Mouse (Mus musculus) heart, embryonic 11.5 days (tissue): ENCODE data around the gene Coq4. TPM values are rescaled to one million over a fixed set of nuclear protein-coding genes. Genes with fewer than 3 reads are reported as not detected.
"Not testable (repeated sequence)": the region's sequence is repeated elsewhere in the genome, so short reads cannot be mapped to it uniquely, and the experiment has no call there.

Source experiments
- ATAC-seq: fragments of 200-750 bp; cut with Nextera tagmentation; replicated peaks from 2 replicates; pipeline ENCODE4 v1.8.0; 2017; ENCODE audit warnings: moderate library complexity; ENCODE audit not compliant: insufficient number of reproducible peaks, low FRiP score, low TSS enrichment
- H3K27ac ChIP-seq: fragments of 300-500 bp; sonication (generic); 2 replicates; pipeline ENCODE4 v1.5.1; 2014; ENCODE audit warnings: mild to moderate bottlenecking, low read depth, low read length
- H3K27me3 ChIP-seq: fragments of 300-500 bp; sonication (generic); 2 replicates; pipeline ENCODE4 v1.6.1; 2014; ENCODE audit warnings: mild to moderate bottlenecking, low read length, mixed read lengths; ENCODE audit not compliant: control insufficient read depth, insufficient read depth
- H3K36me3 ChIP-seq: fragments of 300-500 bp; sonication (generic); 2 replicates; pipeline ENCODE4 v1.6.1; 2014; ENCODE audit warnings: mild to moderate bottlenecking, low read length, moderate library complexity, mixed read lengths; ENCODE audit not compliant: control insufficient read depth, insufficient read depth
- H3K4me1 ChIP-seq: fragments of 300-500 bp; sonication (generic); 2 replicates; pipeline ENCODE4 v1.6.1; 2014; ENCODE audit warnings: low read length; ENCODE audit not compliant: control insufficient read depth, insufficient read depth
- H3K4me2 ChIP-seq: fragments of 300-500 bp; sonication (generic); 2 replicates; pipeline ENCODE4 v1.6.1; 2014; ENCODE audit warnings: mild to moderate bottlenecking, moderate library complexity
- H3K4me3 ChIP-seq: fragments of 300-500 bp; sonication (generic); 2 replicates; pipeline ENCODE4 v1.5.1; 2014; ENCODE audit warnings: low read depth, low read length
- H3K9ac ChIP-seq: fragments of 300-500 bp; sonication (generic); 2 replicates; pipeline ENCODE4 v1.6.1; 2014; ENCODE audit warnings: mild to moderate bottlenecking, low read depth, low read length, moderate library complexity
- H3K9me3 ChIP-seq: fragments of 300-500 bp; sonication (generic); replicated peaks from 2 replicates; pipeline ENCODE4 v1.6.1; 2016; ENCODE audit warnings: low read length; ENCODE audit not compliant: control insufficient read depth
- WGBS: fragments of 180-500 bp; shearing (Covaris S2); extraction: QIAGEN DNeasy Blood & Tissue Kit; methylation state at CpG from one replicate; pipeline ENCODE4 v1.1.7; 2014; ENCODE audit not compliant: insufficient replicate concordance; 5-methylcytosine and 5-hydroxymethylcytosine counted together
- polyA plus RNA-seq: library from polyadenylated mRNA; unstranded; fragments of >200 nt; fragmentation: Nextera tagmentation; extraction: Ambion mirVana; gene quantifications from 2 replicates; pipeline ENCODE4 v1.2.1, GENCODE M21; 2014

The Coq4 gene
- polyA plus RNA-seq, 1 experiment from 2014 or later, result 30.2 TPM

GRCm38 (mm10) chr2:29773323-29773722, 14.0 kb upstream of the Coq4 start:
- WGBS, result 62% methylated on average over 4 of the region's 4 CpGs
- H3K4me2 ChIP-seq, result no peak overlapping the region

GRCm38 (mm10) chr2:29781256-29781655, 6.0 kb upstream of the Coq4 start:
- WGBS, result 96% methylated on average over 2 of the region's 2 CpGs
- H3K4me3 ChIP-seq, H3K9me3 ChIP-seq, H3K27me3 ChIP-seq, H3K4me2 ChIP-seq, H3K4me1 ChIP-seq, H3K27ac ChIP-seq, ATAC-seq, H3K9ac ChIP-seq: not testable (repeated sequence)
- peaks cover 62% of the 10 kb centered on the region for H3K36me3 ChIP-seq

More at GRCm38 (mm10) chr2:29773323-29773722, 14.0 kb upstream of the Coq4 start:
- H3K27me3 ChIP-seq, result no peaks in the 10 kb centered on the region
- H3K4me3 ChIP-seq, result no peak overlapping the region
- peaks cover 17% of the 10 kb centered on the region for H3K36me3 ChIP-seq
- H3K9ac ChIP-seq, result no peak overlapping the region
- H3K27ac ChIP-seq, result no peak overlapping the region
- no peaks in the 10 kb centered on the region; the same call in 1 of the 2 replicates for H3K4me1 ChIP-seq
- H3K9me3 ChIP-seq, result no peaks in the 10 kb centered on the region
- no peak for ATAC-seq

GRCm38 (mm10) chr2:29784290-29784689, 3.0 kb upstream of the Coq4 start:
- peaks cover 6% of the 10 kb centered on the region; the same call in 1 of the 2 replicates for H3K9me3 ChIP-seq
- peaks cover 39% of the 10 kb centered on the region for H3K36me3 ChIP-seq
- H3K27me3 ChIP-seq, result no peaks in the 10 kb centered on the region
- H3K4me3 ChIP-seq, result no peak overlapping the region
- H3K9ac ChIP-seq, result no peak overlapping the region
- no peak for ATAC-seq
- 76% methylated on average over 4 of the region's 4 CpGs for WGBS
- H3K4me1 ChIP-seq, result peaks cover 14% of the 10 kb centered on the region
- no peak overlapping the region for H3K4me2 ChIP-seq
- H3K27ac ChIP-seq, result no peak overlapping the region

GRCm38 (mm10) chr2:29787937-29788681, 816 bp downstream of the Coq4 start, which contains the start of gene Trub2:
TSS of gene Trub2 (minus strand) at chr2:29788502.
- WGBS, result under 1% methylated on average over 45 of the region's 45 CpGs
- Histone ChIP-seq H3K27me3 (no peaks in the 10 kb centered on the region), H3K9ac (peak within 1 kb of the TSS; percentile 74), H3K4me1 (peaks cover 14% of the 10 kb centered on the region), H3K9me3 (no peaks in the 10 kb centered on the region), H3K4me3 (peak within 1 kb of the TSS; percentile 64), H3K4me2 (peak within 1 kb of the TSS; percentile 91), H3K36me3 (peaks cover 27% of the 10 kb centered on the region), H3K27ac (peak within 1 kb of the TSS; percentile 23; the same call in 1 of the 2 replicates)
- peak; percentile 84 for ATAC-seq

- no peaks in the 10 kb centered on the region for H3K9me3 ChIP-seq
- H3K9ac ChIP-seq, result no peak overlapping the region
- peaks cover 17% of the 10 kb centered on the region; the same call in 1 of the 2 replicates for H3K36me3 ChIP-seq
- peaks cover 6% of the 10 kb centered on the region; the same call in 1 of the 2 replicates for H3K4me1 ChIP-seq
- no peak overlapping the region for H3K4me2 ChIP-seq
- no peak for ATAC-seq
- H3K27me3 ChIP-seq, result no peaks in the 10 kb centered on the region
- WGBS, result 93% methylated on average over 2 of the region's 2 CpGs
- H3K27ac ChIP-seq, result no peak overlapping the region
- H3K4me3 ChIP-seq, result no peak overlapping the region
Observed at GRCm38 (mm10) chr2:29792772-29793487, 5.6 kb downstream of the Coq4 start.

GRCm38 (mm10) chr2:29802075-29802826, 15.0 kb downstream of the Coq4 start, which contains the start of gene Slc27a4:
TSS of gene Slc27a4 (plus strand) at chr2:29802634.
- Histone ChIP-seq H3K9me3 (no peaks in the 10 kb centered on the region), H3K4me2 (peak within 1 kb of the TSS; percentile 89), H3K4me1 (peaks cover 10% of the 10 kb centered on the region), H3K27ac (peak within 1 kb of the TSS; percentile 35; the same call in 1 of the 2 replicates), H3K4me3 (peak within 1 kb of the TSS; percentile 88), H3K27me3 (no peaks in the 10 kb centered on the region; the same call in 1 of the 2 replicates), H3K9ac (peak within 1 kb of the TSS; percentile 89), H3K36me3 (peaks cover 7% of the 10 kb centered on the region; the same call in 1 of the 2 replicates)
- ATAC-seq, result peak; percentile 93
- 4% methylated on average over 28 of the region's 28 CpGs for WGBS

GRCm38 (mm10) chr2:29802827-29803201, 15.5 kb downstream of the Coq4 start:
- Histone ChIP-seq H3K27ac (peak overlapping the region; percentile 35; the same call in 1 of the 2 replicates), H3K4me3 (peak overlapping the region; percentile 88), H3K9ac (peak overlapping the region; percentile 89), H3K27me3 (no peaks in the 10 kb centered on the region; the same call in 1 of the 2 replicates), H3K9me3 (no peaks in the 10 kb centered on the region), H3K4me2 (peak overlapping the region; percentile 89), H3K4me1 (peaks cover 10% of the 10 kb centered on the region), H3K36me3 (peaks cover 10% of the 10 kb centered on the region; the same call in 1 of the 2 replicates)
- WGBS, result 0% methylated on average over 32 of the region's 39 CpGs
- peak; percentile 3; the same call in 1 of the 2 replicates for ATAC-seq

- no peak for ATAC-seq
- H3K27ac ChIP-seq, result no peak overlapping the region
- H3K4me1 ChIP-seq, result peaks cover 10% of the 10 kb centered on the region
Observed at GRCm38 (mm10) chr2:29803400-29803831, 16.1 kb downstream of the Coq4 start.

More at GRCm38 (mm10) chr2:29803400-29803831, 16.1 kb downstream of the Coq4 start:
- peak overlapping the region; percentile 88 for H3K4me3 ChIP-seq
- WGBS, result 18% methylated on average over 6 of the region's 6 CpGs
- peak overlapping the region; percentile 89 for H3K9ac ChIP-seq
- peaks cover 12% of the 10 kb centered on the region; the same call in 1 of the 2 replicates for H3K36me3 ChIP-seq
- no peaks in the 10 kb centered on the region; the same call in 1 of the 2 replicates for H3K27me3 ChIP-seq
- no peaks in the 10 kb centered on the region for H3K9me3 ChIP-seq
- H3K4me2 ChIP-seq, result peak overlapping the region; percentile 89
